Comparison of ENCODE assay signal across 10 mouse cellular contexts in genomic region chr11:30237960-30238359, GRCm38 (mm10). TPM values are rescaled to one million over a fixed set of nuclear protein-coding genes. Genes with fewer than 3 reads are reported as not detected.
DNase-seq lines count a peak whose midpoint lies in the region; ATAC-seq and TF ChIP-seq lines count a peak whose summit lies in the region.
"Had no signal": no experiment of that assay in that cellular context is flagged by ENCODE, and none has a peak within 500 bp of the region (broad histone marks: within the 10 kb centered on the region; RNA-seq: fewer than 3 reads in every experiment).

No protein-coding gene starts in this region.

- no peak for ATAC-seq in hindbrain, embryonic 11.5 days (ENCODE audit: low FRiP score)
- ATAC-seq in hindbrain, embryonic 16.5 days = no peak
- no peak for ATAC-seq in liver, postnatal 0 days

- H3K4me2 ChIP-seq in hindbrain, embryonic 11.5 days (replicated peaks; ENCODE audit: low read depth, low read length) = no peak overlapping the region
- no peak overlapping the region for H3K4me2 ChIP-seq in hindbrain, embryonic 16.5 days (ENCODE audit: low read length)
- no peak overlapping the region for H3K4me2 ChIP-seq in liver, postnatal 0 days (ENCODE audit: low read depth, low read length)
- H3K4me2 ChIP-seq: embryonic facial prominence, embryonic 12.5 days; liver, embryonic 15.5 days had no signal

- WGBS in hindbrain, embryonic 11.5 days = 64% methylated on average over 4 of the region's 4 CpGs
- 65% methylated on average over 4 of the region's 4 CpGs for WGBS in hindbrain, embryonic 16.5 days
- 52% methylated on average over 4 of the region's 4 CpGs for WGBS in liver, postnatal 0 days (ENCODE audit: insufficient replicate concordance)

- no peaks in the 10 kb centered on the region for H3K36me3 ChIP-seq in hindbrain, embryonic 11.5 days (ENCODE audit: control insufficient read depth, insufficient read depth, low read length)
- H3K36me3 ChIP-seq in hindbrain, embryonic 16.5 days (ENCODE audit: control insufficient read depth, insufficient read depth, low read length) = no peaks in the 10 kb centered on the region
- H3K36me3 ChIP-seq in liver, postnatal 0 days (replicated peaks; ENCODE audit: insufficient read depth, low read length) = no peaks in the 10 kb centered on the region
- H3K36me3 ChIP-seq: liver, embryonic 15.5 days had no signal

- no peaks in the 10 kb centered on the region for H3K27me3 ChIP-seq in hindbrain, embryonic 11.5 days (ENCODE audit: control insufficient read depth, insufficient read depth, low read length)
- no peaks in the 10 kb centered on the region for H3K27me3 ChIP-seq in hindbrain, embryonic 16.5 days (replicated peaks; ENCODE audit: control insufficient read depth, insufficient read depth, low read length)
- no peaks in the 10 kb centered on the region for H3K27me3 ChIP-seq in liver, postnatal 0 days (ENCODE audit: insufficient read depth, low read length)
- H3K27me3 ChIP-seq: embryonic facial prominence, embryonic 12.5 days; liver, embryonic 15.5 days had no signal

- no peak overlapping the region for H3K27ac ChIP-seq in hindbrain, embryonic 11.5 days (ENCODE audit: low read depth, low read length)
- no peak overlapping the region for H3K27ac ChIP-seq in hindbrain, embryonic 16.5 days (ENCODE audit: low read depth, low read length)
- H3K27ac ChIP-seq in brown adipose tissue, adult 24 weeks (replicated peaks; ENCODE audit: low read depth, low read length) = peak overlapping the region; percentile 74; the same call in 1 of the 2 replicates
- H3K27ac ChIP-seq in liver, postnatal 0 days (ENCODE audit: low read depth) = no peak overlapping the region
- H3K27ac ChIP-seq: embryonic facial prominence, embryonic 12.5 days; liver, embryonic 15.5 days had no signal

- no peak for TF ChIP-seq EP300 in liver, postnatal 0 days (IDR thresholded peaks at IDR 0.05; ENCODE audit: low read depth)

- H3K9ac ChIP-seq in hindbrain, embryonic 11.5 days (ENCODE audit: low read depth, low read length) = no peak overlapping the region
- no peak overlapping the region for H3K9ac ChIP-seq in hindbrain, embryonic 16.5 days (ENCODE audit: low read depth, low read length)
- no peak overlapping the region for H3K9ac ChIP-seq in liver, postnatal 0 days (replicated peaks)
- H3K9ac ChIP-seq: embryonic facial prominence, embryonic 12.5 days; liver, embryonic 15.5 days had no signal

- TF ChIP-seq CTCF in liver, postnatal 0 days (IDR thresholded peaks at IDR 0.05; ENCODE audit: low read depth) = peak; percentile 64

- no peaks in the 10 kb centered on the region for H3K9me3 ChIP-seq in hindbrain, embryonic 11.5 days (ENCODE audit: control insufficient read depth, low read length)
- no peaks in the 10 kb centered on the region for H3K9me3 ChIP-seq in hindbrain, embryonic 16.5 days (ENCODE audit: control insufficient read depth, low read length)
- H3K9me3 ChIP-seq in liver, postnatal 0 days (ENCODE audit: low read length) = no peaks in the 10 kb centered on the region
- H3K9me3 ChIP-seq: embryonic facial prominence, embryonic 12.5 days; liver, embryonic 15.5 days had no signal

- peak; percentile 23 for DNase-seq in hindbrain, embryonic 11.5 days (ENCODE audit: low spot score)
- DNase-seq in ES-CJ7 (ENCODE audit: low read depth, low spot score) = peak; percentile 56
- no peak for DNase-seq in liver, postnatal 0 days
- no peak for DNase-seq in frontal cortex, postnatal 25 days (ENCODE audit: low spot score in 2 of 2)
- DNase-seq in right cerebral cortex, adult 18-20 months = no peak
- DNase-seq in gastrocnemius, postnatal 25 days = no peak

- H3K4me3 ChIP-seq in hindbrain, embryonic 11.5 days (ENCODE audit: low read depth, low read length) = no peak overlapping the region
- no peak overlapping the region for H3K4me3 ChIP-seq in hindbrain, embryonic 16.5 days (ENCODE audit: low read length)
- no peak overlapping the region for H3K4me3 ChIP-seq in brown adipose tissue, adult 24 weeks (ENCODE audit: insufficient read depth, low read depth, low read length)
- H3K4me3 ChIP-seq in liver, postnatal 0 days (ENCODE audit: low read depth, low read length) = no peak overlapping the region
- H3K4me3 ChIP-seq: embryonic facial prominence, embryonic 12.5 days; liver, embryonic 15.5 days had no signal

- no peaks in the 10 kb centered on the region for H3K4me1 ChIP-seq in hindbrain, embryonic 11.5 days (replicated peaks; ENCODE audit: control insufficient read depth, insufficient read depth, low read length)
- H3K4me1 ChIP-seq in hindbrain, embryonic 16.5 days (ENCODE audit: control insufficient read depth, insufficient read depth, low read depth, low read length) = peaks cover 4% of the 10 kb centered on the region; the same call in 1 of the 2 replicates
- H3K4me1 ChIP-seq in brown adipose tissue, adult 24 weeks (ENCODE audit: control insufficient read depth, insufficient read depth, insufficient read length, low read length) = peaks cover 52% of the 10 kb centered on the region
- H3K4me1 ChIP-seq in liver, postnatal 0 days (ENCODE audit: insufficient read depth) = no peaks in the 10 kb centered on the region
- H3K4me1 ChIP-seq: liver, embryonic 15.5 days had no signal

RNA-seq across cellular contexts. Expression of gene Sptbn1, which starts 30.0 kb away (rescaled TPM):
- polyA plus RNA-seq in hindbrain, embryonic 11.5 days (2014; fragmentation: Nextera tagmentation; extraction: Ambion mirVana) = 96.0 and 106 TPM in 2 replicates
- 182 and 196 TPM in 2 replicates for polyA plus RNA-seq in hindbrain, embryonic 16.5 days (2015; fragmentation: Nextera tagmentation; extraction: Ambion mirVana)
- polyA plus RNA-seq in brown adipose tissue, adult 24 weeks (2012; ENCODE audit: insufficient read depth, insufficient read length, missing spikeins) = 199 and 225 TPM in 2 replicates
- 18.9 and 19.2 TPM in 2 replicates for polyA plus RNA-seq in liver, postnatal 0 days (2015; fragmentation: Nextera tagmentation; extraction: Ambion mirVana)
- total RNA-seq in gastrocnemius, postnatal 25 days (2021) = 100 to 1,000 TPM; 126 to 130 TPM

Comparison
In these comparisons a context has a peak if more than half of its experiments do, and no peak if none do; other contexts are left out.
1. DNase-seq: peak in hindbrain, embryonic 11.5 days (single experiment) and ES-CJ7 (single experiment); none in liver, postnatal 0 days (single experiment), frontal cortex, postnatal 25 days (0 of 2), right cerebral cortex, adult 18-20 months (single experiment) and gastrocnemius, postnatal 25 days (single experiment).